Mouse (Mus musculus) right cerebral cortex, postnatal 14 days (tissue): Measurements from ENCODE around the gene Bmp2k.

Source experiments
- DNase-seq: peaks from one replicate; pipeline ENCODE4 v3.0.0; 2022

Gene Bmp2k

GRCm38 (mm10) chr5:97110697-97111096, 113.2 kb downstream of the Bmp2k start:
- no peak for DNase-seq

- DNase-seq = peak; percentile 98
These were observed 113.9 kb downstream of the Bmp2k start, which contains the start of gene Paqr3 for GRCm38 (mm10) chr5:97111207-97111910. Paqr3 (minus strand) TSS chr5:97111596.

- no peak for DNase-seq
These were observed 127.5 kb downstream of the Bmp2k start for GRCm38 (mm10) chr5:97124977-97125376.

GRCm38 (mm10) chr5:97125459-97125970, 128.0 kb downstream of the Bmp2k start:
- DNase-seq = no peak

- DNase-seq = peak; percentile 47
These were observed 128.5 kb downstream of the Bmp2k start for GRCm38 (mm10) chr5:97126005-97126404.

- no peak for DNase-seq
These were observed 129.8 kb downstream of the Bmp2k start for GRCm38 (mm10) chr5:97127284-97127683.

GRCm38 (mm10) chr5:97128242-97129226, 131.0 kb downstream of the Bmp2k start:
- DNase-seq = peak; percentile 58

GRCm38 (mm10) chr5:97129589-97129988, 132.1 kb downstream of the Bmp2k start:
- no peak for DNase-seq

GRCm38 (mm10) chr5:97135331-97135730, 137.8 kb downstream of the Bmp2k start:
- DNase-seq = no peak
